Mouse (Mus musculus) G1E (cell line): ENCODE data around the gene Atp1a3.

Source experiments
- CTCF ChIP-seq: IDR thresholded peaks from 2 replicates; pipeline ENCODE4 v1.5.1; 2012; ENCODE audit warnings: low read depth, low read length, inconsistent platforms, mixed read lengths
- GATA1 ChIP-seq: IDR thresholded peaks from 2 replicates; pipeline ENCODE4 v1.6.1; 2012; ENCODE audit warnings: borderline replicate concordance, low read length, inconsistent platforms, mixed read lengths
- GATA2 ChIP-seq: IDR thresholded peaks from 2 replicates; pipeline ENCODE4 v1.6.1; 2012; ENCODE audit warnings: low read depth, low read length, inconsistent platforms, borderline replicate concordance
- POLR2AphosphoS5 ChIP-seq: IDR thresholded peaks from 2 replicates; pipeline ENCODE4 v1.6.1; 2012; ENCODE audit warnings: low read depth, low read length, inconsistent platforms; ENCODE audit not compliant: insufficient replicate concordance
- TAL1 ChIP-seq: conservative IDR thresholded peaks from 2 replicates; pipeline ENCODE4 v1.6.1; 2012; ENCODE audit warnings: low read depth, low read length, inconsistent platforms, mixed read lengths

GRCm38 (mm10) chr7:24974893-24975595, 30.7 kb downstream of the Atp1a3 start:
- TF ChIP-seq TAL1 (no peak), CTCF (peak; percentile 69), GATA1 (no peak), POLR2AphosphoS5 (no peak), GATA2 (no peak)
